Mouse (Mus musculus) limb, embryonic 11.5 days (tissue): ENCODE measurements around the gene Slc1a1. TPM values are rescaled to one million over a fixed set of nuclear protein-coding genes. Genes with fewer than 3 reads are reported as not detected.

Source experiments
- ATAC-seq: fragments of 200-750 bp; cut with Nextera tagmentation; 2 replicates; pipeline ENCODE4 v1.8.0; 2017; ENCODE audit warnings: low read depth; ENCODE audit not compliant: insufficient number of reproducible peaks, low FRiP score, low TSS enrichment
- DNase-seq: peaks from one replicate; pipeline ENCODE4 v3.0.0-alpha.2; 2015; ENCODE audit warnings: low spot score
- H3K27ac ChIP-seq: fragments of 300-500 bp; sonication (generic); replicated peaks from 2 replicates; pipeline ENCODE4 v1.5.1; 2014; ENCODE audit warnings: low read depth, mild to moderate bottlenecking, low read length
- H3K27me3 ChIP-seq: fragments of 300-500 bp; sonication (generic); 2 replicates; pipeline ENCODE4 v1.6.1; 2014; ENCODE audit warnings: mild to moderate bottlenecking, low read length, mixed read lengths; ENCODE audit not compliant: control insufficient read depth, insufficient read depth
- H3K36me3 ChIP-seq: fragments of 300-500 bp; sonication (generic); 2 replicates; pipeline ENCODE4 v1.6.1; 2014; ENCODE audit warnings: mild to moderate bottlenecking, low read length, moderate library complexity, mixed read lengths; ENCODE audit not compliant: control insufficient read depth, insufficient read depth
- H3K4me1 ChIP-seq: fragments of 300-500 bp; sonication (generic); 2 replicates; pipeline ENCODE4 v1.6.1; 2014; ENCODE audit warnings: low read length, mixed read lengths; ENCODE audit not compliant: control insufficient read depth, insufficient read depth
- H3K4me2 ChIP-seq: fragments of 300-500 bp; sonication (generic); 2 replicates; pipeline ENCODE4 v1.6.1; 2014; ENCODE audit warnings: low read depth, mild to moderate bottlenecking, moderate library complexity; ENCODE audit not compliant: severe bottlenecking
- H3K4me3 ChIP-seq: fragments of 300-500 bp; sonication (generic); 2 replicates; pipeline ENCODE4 v1.5.1; 2014; ENCODE audit warnings: low read depth, low read length
- H3K9ac ChIP-seq: fragments of 300-500 bp; sonication (generic); 2 replicates; pipeline ENCODE4 v1.6.1; 2014; ENCODE audit warnings: mild to moderate bottlenecking, low read length
- H3K9me3 ChIP-seq: fragments of 300-500 bp; sonication (generic); 2 replicates; pipeline ENCODE4 v1.6.1; 2016; ENCODE audit warnings: low read length; ENCODE audit not compliant: control insufficient read depth
- WGBS: fragments of 180-500 bp; shearing (Covaris S2); extraction: QIAGEN DNeasy Blood & Tissue Kit; methylation state at CpG from one replicate; pipeline ENCODE4 v1.1.7; 2014; 5-methylcytosine and 5-hydroxymethylcytosine counted together
- polyA plus RNA-seq: library from polyadenylated mRNA; unstranded; fragments of >200 nt; fragmentation: Nextera tagmentation; extraction: Ambion mirVana; gene quantifications from 2 replicates; pipeline ENCODE4 v1.2.1, GENCODE M21; 2014

Slc1a1 gene
- polyA plus RNA-seq, 1 experiment from 2014 or later, result 0.36 TPM

DNA sequence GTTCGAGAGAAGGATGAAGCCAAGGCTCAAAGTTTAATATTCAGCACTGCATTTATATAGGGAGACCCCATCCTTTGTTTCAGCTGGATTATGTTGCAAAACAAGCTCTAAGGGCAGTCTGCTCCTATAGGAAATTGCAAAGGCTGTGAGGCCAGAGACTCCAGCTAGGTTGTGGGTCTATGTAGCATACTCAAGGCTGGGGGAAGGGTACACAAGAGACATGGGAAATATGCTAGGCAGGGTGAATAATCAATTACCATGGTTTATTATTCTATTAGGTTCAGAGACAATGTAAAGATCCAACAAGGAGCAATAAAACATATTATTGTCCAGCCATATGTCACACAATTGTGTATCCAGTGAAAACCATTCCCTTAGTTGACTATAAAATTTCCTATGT lies 57.0 kb downstream of the Slc1a1 start:
- H3K9me3 ChIP-seq, result no peaks in the 10 kb centered on the region
- ATAC-seq (no peak), DNase-seq (no peak)
- no peaks in the 10 kb centered on the region for H3K36me3 ChIP-seq
- no peaks in the 10 kb centered on the region for H3K27me3 ChIP-seq
- WGBS, result 95% methylated on average over 1 of the region's 1 CpGs
- H3K4me3 ChIP-seq, result no peak overlapping the region
- H3K27ac ChIP-seq, result no peak overlapping the region
- no peaks in the 10 kb centered on the region for H3K4me1 ChIP-seq
- H3K9ac ChIP-seq, result no peak overlapping the region
- no peak overlapping the region for H3K4me2 ChIP-seq

DNA sequence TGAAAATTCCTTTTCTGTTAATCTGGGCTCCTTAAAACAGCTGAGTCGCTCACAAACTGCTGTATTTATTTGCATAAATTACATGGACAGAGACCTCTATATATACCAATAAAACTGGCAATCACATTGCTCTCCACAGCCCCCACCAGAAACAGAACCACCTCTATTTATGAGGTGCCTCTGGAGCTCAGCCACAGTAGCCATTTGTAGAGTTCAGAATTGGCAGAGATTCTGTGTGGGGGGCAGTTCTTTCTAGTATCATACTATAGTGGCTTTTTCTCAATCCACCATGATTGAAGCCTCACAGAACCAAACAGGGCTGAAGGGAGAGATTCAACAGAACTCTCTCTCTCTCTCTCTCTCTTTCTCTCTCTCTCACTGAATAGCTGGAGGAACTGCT lies 61.8 kb downstream of the Slc1a1 start:
- no peak overlapping the region for H3K9ac ChIP-seq
- H3K4me2 ChIP-seq, result no peak overlapping the region
- H3K27me3 ChIP-seq, result no peaks in the 10 kb centered on the region
- ATAC-seq (no peak), DNase-seq (no peak)
- 78% methylated on average over 1 of the region's 1 CpGs for WGBS
- H3K4me1 ChIP-seq, result no peaks in the 10 kb centered on the region
- no peaks in the 10 kb centered on the region for H3K9me3 ChIP-seq
- no peak overlapping the region for H3K4me3 ChIP-seq
- no peak overlapping the region for H3K27ac ChIP-seq
- H3K36me3 ChIP-seq, result no peaks in the 10 kb centered on the region

DNA sequence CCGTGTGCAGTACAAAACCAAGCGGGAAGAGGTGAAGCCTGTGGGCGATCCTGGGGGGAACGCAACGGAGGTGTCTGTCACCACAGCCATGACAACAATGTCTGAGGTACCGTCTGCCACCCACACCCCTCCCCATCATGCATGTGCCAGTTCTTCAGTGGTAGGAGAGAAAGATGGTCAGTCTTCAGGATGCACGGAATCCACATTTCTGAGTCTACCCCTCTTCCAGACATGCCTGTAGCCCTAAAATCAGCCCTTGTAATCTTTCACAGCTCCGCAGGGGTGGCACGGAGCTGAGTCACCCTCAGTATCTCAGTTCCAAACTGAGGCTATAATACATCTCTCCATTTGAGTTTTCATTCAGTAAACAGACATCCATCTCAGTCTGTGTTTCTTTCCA lies 62.6 kb downstream of the Slc1a1 start:
- DNase-seq (no peak), ATAC-seq (no peak)
- Histone ChIP-seq H3K36me3 (no peaks in the 10 kb centered on the region), H3K9ac (no peak overlapping the region), H3K4me2 (no peak overlapping the region), H3K9me3 (no peaks in the 10 kb centered on the region), H3K4me3 (no peak overlapping the region), H3K27me3 (no peaks in the 10 kb centered on the region), H3K27ac (no peak overlapping the region), H3K4me1 (no peaks in the 10 kb centered on the region)
- 89% methylated on average over 9 of the region's 9 CpGs for WGBS

GRCm38 (mm10) chr19:28900771-28901170 lies 65.9 kb downstream of the Slc1a1 start:
- no peak overlapping the region for H3K4me2 ChIP-seq
- H3K9me3 ChIP-seq, result no peaks in the 10 kb centered on the region
- DNase-seq (no peak), ATAC-seq (no peak)
- no peaks in the 10 kb centered on the region for H3K4me1 ChIP-seq
- no peaks in the 10 kb centered on the region for H3K36me3 ChIP-seq
- no peak overlapping the region for H3K4me3 ChIP-seq
- 94% methylated on average over 2 of the region's 2 CpGs for WGBS
- H3K27me3 ChIP-seq, result no peaks in the 10 kb centered on the region
- H3K9ac ChIP-seq, result no peak overlapping the region
- no peak overlapping the region for H3K27ac ChIP-seq

DNA sequence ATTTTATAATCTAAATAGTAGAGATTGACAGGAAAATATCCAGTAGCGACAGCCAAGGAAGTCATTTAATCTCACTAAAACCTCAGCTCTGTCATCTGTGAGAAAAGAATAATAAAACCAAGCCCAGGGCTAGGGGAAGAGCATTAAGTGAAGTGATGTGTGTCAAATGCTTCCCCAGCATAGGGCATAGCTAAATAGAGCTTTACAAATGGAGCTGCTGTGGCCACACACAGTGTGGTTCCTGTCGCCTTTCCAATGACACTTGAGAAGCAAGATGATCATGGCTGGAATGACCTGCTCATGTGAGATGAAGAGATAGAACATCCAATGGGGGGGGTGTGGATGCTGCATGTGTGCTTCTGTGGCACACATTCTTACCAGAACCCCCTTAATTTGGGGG lies 67.3 kb downstream of the Slc1a1 start:
- H3K4me3 ChIP-seq, result no peak overlapping the region
- H3K9me3 ChIP-seq, result no peaks in the 10 kb centered on the region
- H3K4me1 ChIP-seq, result no peaks in the 10 kb centered on the region
- H3K4me2 ChIP-seq, result no peak overlapping the region
- H3K9ac ChIP-seq, result no peak overlapping the region
- WGBS, result 82% methylated on average over 2 of the region's 2 CpGs
- no peak for DNase-seq
- H3K27ac ChIP-seq, result no peak overlapping the region
- no peaks in the 10 kb centered on the region for H3K27me3 ChIP-seq
- H3K36me3 ChIP-seq, result no peaks in the 10 kb centered on the region
- ATAC-seq, result no peak

DNA sequence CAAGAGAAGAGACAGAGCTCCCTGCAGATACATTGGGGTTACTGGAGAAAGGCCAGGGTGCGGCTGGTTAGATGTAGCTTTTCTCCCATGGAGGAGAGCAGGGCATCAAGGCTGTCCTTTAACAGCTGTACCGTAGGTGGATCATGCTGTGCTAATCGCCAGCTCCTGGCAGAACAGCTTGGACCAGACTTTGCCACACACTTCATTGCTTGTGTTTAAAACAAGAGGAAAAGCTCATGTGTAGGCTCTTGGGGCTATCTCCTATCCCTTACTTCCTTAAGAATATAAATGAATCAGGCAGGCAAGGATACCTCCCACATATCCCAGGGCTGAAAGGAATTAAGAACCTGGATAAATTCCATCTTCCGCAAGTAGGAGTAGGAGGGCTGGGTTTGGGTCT lies 68.0 kb downstream of the Slc1a1 start:
- H3K4me3 ChIP-seq, result no peak overlapping the region
- no peaks in the 10 kb centered on the region for H3K36me3 ChIP-seq
- DNase-seq (no peak), ATAC-seq (no peak)
- H3K9me3 ChIP-seq, result no peaks in the 10 kb centered on the region
- 89% methylated on average over 4 of the region's 4 CpGs for WGBS
- no peaks in the 10 kb centered on the region for H3K27me3 ChIP-seq
- no peak overlapping the region for H3K4me2 ChIP-seq
- peaks cover 5% of the 10 kb centered on the region; the same call in 1 of the 2 replicates for H3K4me1 ChIP-seq
- no peak overlapping the region for H3K27ac ChIP-seq
- no peak overlapping the region for H3K9ac ChIP-seq

- 85% methylated on average over 8 of the region's 8 CpGs for WGBS
Measured at GRCm38 (mm10) chr19:28903536-28904119, 68.8 kb downstream of the Slc1a1 start.

DNA sequence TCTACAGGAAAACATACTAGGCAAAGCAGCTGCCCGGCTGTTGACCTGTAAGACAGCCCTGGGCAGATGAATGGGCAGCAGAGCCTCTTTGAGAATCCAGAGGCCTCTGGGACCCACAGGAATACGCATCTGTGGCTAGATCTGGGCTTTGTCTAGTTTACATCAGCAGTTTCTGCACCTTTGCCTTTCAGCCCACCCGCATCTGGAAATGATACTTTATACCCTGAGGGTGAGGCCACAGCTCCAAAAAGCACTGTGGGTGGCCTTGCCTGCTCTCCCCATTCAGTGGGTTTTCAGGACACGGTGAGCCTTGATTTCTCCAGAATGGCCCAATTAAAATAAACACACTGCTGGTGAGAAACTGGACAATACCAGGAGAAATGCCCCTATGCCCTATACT lies 73.3 kb downstream of the Slc1a1 start:
- DNase-seq, result peak; percentile 70
- Histone ChIP-seq H3K27ac (0 out of 2 replicates have a peak overlapping the region, but pooled peaks have one; percentile 3), H3K9me3 (no peaks in the 10 kb centered on the region), H3K4me2 (no peak overlapping the region), H3K36me3 (no peaks in the 10 kb centered on the region), H3K27me3 (no peaks in the 10 kb centered on the region), H3K9ac (no peak overlapping the region), H3K4me1 (peaks cover 14% of the 10 kb centered on the region), H3K4me3 (no peak overlapping the region)
- ATAC-seq, result no peak
- WGBS, result 18% methylated on average over 4 of the region's 4 CpGs

More at GRCm38 (mm10) chr19:28903536-28904119, 68.8 kb downstream of the Slc1a1 start:
- no peak for ATAC-seq
- Histone ChIP-seq H3K9ac (no peak overlapping the region), H3K9me3 (no peaks in the 10 kb centered on the region), H3K4me2 (no peak overlapping the region), H3K36me3 (no peaks in the 10 kb centered on the region), H3K27ac (no peak overlapping the region), H3K4me1 (peaks cover 12% of the 10 kb centered on the region), H3K4me3 (no peak overlapping the region), H3K27me3 (no peaks in the 10 kb centered on the region)
- no peak for DNase-seq

GRCm38 (mm10) chr19:28908693-28909092 lies 73.8 kb downstream of the Slc1a1 start:
- ATAC-seq (no peak), DNase-seq (no peak)
- H3K9ac ChIP-seq, result no peak overlapping the region
- no peak overlapping the region for H3K27ac ChIP-seq
- H3K4me2 ChIP-seq, result no peak overlapping the region
- H3K4me1 ChIP-seq, result peaks cover 14% of the 10 kb centered on the region
- H3K9me3 ChIP-seq, result no peaks in the 10 kb centered on the region
- no peaks in the 10 kb centered on the region for H3K27me3 ChIP-seq
- H3K4me3 ChIP-seq, result no peak overlapping the region
- no peaks in the 10 kb centered on the region for H3K36me3 ChIP-seq
- 60% methylated on average over 9 of the region's 9 CpGs for WGBS
